Mouse (Mus musculus) spleen, adult 2 months (tissue): ENCODE measurements around the gene Zfyve1. TPM values are rescaled to one million over a fixed set of nuclear protein-coding genes. Genes with fewer than 3 reads are reported as not detected.

Experiments used
- DNase-seq, 2 experiments: peaks; one replicate each; pipeline versions ENCODE4 v3.0.0 to v3.0.0-alpha.2; 2012 to 2021; ENCODE audit warnings: low spot score in 2 of 2, low read depth in 1 of 2
- H3K27ac ChIP-seq: fragments of 200-500 bp; 2 replicates; pipeline ENCODE4 v1.5.1; 2012; ENCODE audit warnings: low read length, inconsistent platforms; ENCODE audit not compliant: insufficient read depth
- H3K27me3 ChIP-seq: fragments of 200-500 bp; 2 replicates; pipeline ENCODE4 v1.6.1; 2012; ENCODE audit warnings: mild to moderate bottlenecking, moderate library complexity, low read length, inconsistent platforms; ENCODE audit not compliant: control insufficient read depth, insufficient read depth
- H3K36me3 ChIP-seq: fragments of 200-500 bp; 2 replicates; pipeline ENCODE4 v1.6.1; 2012; ENCODE audit warnings: mild to moderate bottlenecking, low read length, inconsistent platforms; ENCODE audit not compliant: control insufficient read depth, insufficient read depth
- H3K4me1 ChIP-seq: fragments of 200-500 bp; 2 replicates; pipeline ENCODE4 v1.6.1; 2011; ENCODE audit warnings: inconsistent platforms; ENCODE audit not compliant: control insufficient read depth, insufficient read depth, insufficient read length
- H3K4me3 ChIP-seq: fragments of 200-500 bp; 2 replicates; pipeline ENCODE4 v1.5.1; 2011; ENCODE audit warnings: mild to moderate bottlenecking, inconsistent platforms; ENCODE audit not compliant: insufficient read depth, insufficient read length; ENCODE audit errors: extremely low read depth
- CTCF ChIP-seq: fragments of 200-500 bp; IDR thresholded peaks from 2 replicates; pipeline ENCODE4 v1.5.1; 2011; ENCODE audit warnings: mild to moderate bottlenecking, inconsistent platforms; ENCODE audit not compliant: insufficient read depth, insufficient read length, insufficient replicate concordance; ENCODE audit errors: extremely low read depth
- POLR2A ChIP-seq: fragments of 200-500 bp; IDR thresholded peaks from 2 replicates; pipeline ENCODE4 v1.6.1; 2011; ENCODE audit warnings: low read depth, low read length, inconsistent platforms
- WGBS: fragments of 180-500 bp; shearing (Covaris S2); methylation state at CpG from one replicate; pipeline ENCODE4 v1.1.7; 2018; 5-methylcytosine and 5-hydroxymethylcytosine counted together
- polyA plus RNA-seq: library from polyadenylated mRNA; depleted of rRNA; stranded (reverse); fragments of >200 nt; gene quantifications from 2 replicates; pipeline ENCODE4 v1.2.3, GENCODE M21; 2012

The Zfyve1 gene
- polyA plus RNA-seq, 1 experiment: 26.5 TPM

DNA sequence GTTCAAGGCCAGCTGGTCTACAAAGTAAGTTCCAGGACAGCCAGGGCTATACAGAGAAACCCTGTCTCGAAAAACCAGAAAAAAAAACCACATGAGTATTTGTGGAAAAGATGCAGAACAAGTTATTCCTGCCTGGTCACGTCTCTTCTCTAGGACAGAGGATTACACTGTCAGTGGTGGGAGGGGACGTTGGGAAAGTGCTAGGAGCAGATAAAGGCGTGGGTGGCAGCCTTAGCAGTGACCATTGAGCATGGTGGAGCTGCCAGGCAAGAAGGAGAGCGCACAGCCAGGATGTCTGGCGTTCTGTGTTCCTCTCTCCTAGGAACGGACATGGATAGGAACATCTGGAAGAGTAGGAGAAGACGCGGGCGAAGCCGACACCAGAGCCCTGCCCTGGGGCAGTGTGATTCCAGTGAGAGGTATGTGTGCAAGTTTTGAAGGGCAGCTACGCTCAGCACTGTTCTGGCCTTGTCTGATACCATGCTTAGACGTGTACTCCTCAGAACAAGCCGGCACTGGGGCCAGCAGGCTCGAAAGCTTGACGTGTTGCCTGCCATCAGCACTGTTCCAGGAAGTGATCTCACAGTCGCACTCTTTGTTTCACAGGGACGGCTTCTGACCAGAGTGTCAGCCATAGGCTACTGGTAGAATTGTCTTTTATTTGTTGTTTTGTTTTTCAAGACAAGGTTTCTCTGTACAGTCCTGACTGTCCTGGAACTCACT lies 71.0 kb downstream of the Zfyve1 start:
- H3K27ac ChIP-seq: no peak overlapping the region

GRCm38 (mm10) chr12:83524329-83524728 lies 72.7 kb downstream of the Zfyve1 start:
- Histone ChIP-seq H3K4me1 (no peaks in the 10 kb centered on the region; the same call in 1 of the 2 replicates), H3K36me3 (no peaks in the 10 kb centered on the region; the same call in 1 of the 2 replicates), H3K27me3 (no peaks in the 10 kb centered on the region), H3K4me3 (no peak overlapping the region), H3K27ac (no peak overlapping the region)
- WGBS: 87% methylated on average over 5 of the region's 5 CpGs
- TF ChIP-seq POLR2A: no peak
- no peak for TF ChIP-seq CTCF
- DNase-seq: no peak

More for the DNA sequence above, 71.0 kb downstream of the Zfyve1 start:
- DNase-seq: no peak
- Histone ChIP-seq H3K27me3 (no peaks in the 10 kb centered on the region), H3K36me3 (peaks cover 2% of the 10 kb centered on the region), H3K4me1 (no peaks in the 10 kb centered on the region; the same call in 1 of the 2 replicates), H3K4me3 (no peak overlapping the region)
- 87% methylated on average over 17 of the region's 18 CpGs for WGBS
- TF ChIP-seq POLR2A (no peak), CTCF (no peak)

GRCm38 (mm10) chr12:83523892-83524291 lies 73.1 kb downstream of the Zfyve1 start:
- Histone ChIP-seq H3K4me3 (no peak overlapping the region), H3K36me3 (no peaks in the 10 kb centered on the region; the same call in 1 of the 2 replicates), H3K4me1 (no peaks in the 10 kb centered on the region; the same call in 1 of the 2 replicates), H3K27me3 (no peaks in the 10 kb centered on the region), H3K27ac (no peak overlapping the region)
- TF ChIP-seq CTCF (no peak), POLR2A (no peak)
- DNase-seq: no peak
- WGBS: 92% methylated on average over 4 of the region's 4 CpGs

- H3K36me3 ChIP-seq: no peaks in the 10 kb centered on the region; the same call in 1 of the 2 replicates
- H3K4me1 ChIP-seq: no peaks in the 10 kb centered on the region; the same call in 1 of the 2 replicates
- H3K27me3 ChIP-seq: no peaks in the 10 kb centered on the region
- DNase-seq: no peak
- H3K4me3 ChIP-seq: no peak overlapping the region
- WGBS: 95% methylated on average over 6 of the region's 6 CpGs
- TF ChIP-seq POLR2A (no peak), CTCF (no peak)
- no peak overlapping the region for H3K27ac ChIP-seq
These were observed 74.0 kb downstream of the Zfyve1 start for GRCm38 (mm10) chr12:83523056-83523455.

GRCm38 (mm10) chr12:83521083-83521482 lies 75.9 kb downstream of the Zfyve1 start:
- Histone ChIP-seq H3K27me3 (no peaks in the 10 kb centered on the region), H3K4me1 (no peaks in the 10 kb centered on the region; the same call in 1 of the 2 replicates), H3K36me3 (no peaks in the 10 kb centered on the region), H3K27ac (no peak overlapping the region), H3K4me3 (peak overlapping the region; percentile 91; the same call in 1 of the 2 replicates)
- 56% methylated on average over 8 of the region's 8 CpGs for WGBS
- no peak for TF ChIP-seq POLR2A
- no peak for TF ChIP-seq CTCF
- no peak for DNase-seq

- Histone ChIP-seq H3K27ac (peak within 1 kb of the TSS; percentile 63), H3K4me3 (peak within 1 kb of the TSS; percentile 91), H3K36me3 (no peaks in the 10 kb centered on the region), H3K4me1 (no peaks in the 10 kb centered on the region; the same call in 1 of the 2 replicates), H3K27me3 (no peaks in the 10 kb centered on the region)
- TF ChIP-seq POLR2A (no peak; the same call in 1 of the 2 replicates), CTCF (no peak)
- under 1% methylated on average over 32 of the region's 32 CpGs for WGBS
- peak; percentile 87 to 97 for DNase-seq
These were observed 76.6 kb downstream of the Zfyve1 start, which contains the start of gene Dcaf4 for GRCm38 (mm10) chr12:83520311-83520890. Gene Dcaf4, plus strand, starts transcription at chr12:83520466.

DNA sequence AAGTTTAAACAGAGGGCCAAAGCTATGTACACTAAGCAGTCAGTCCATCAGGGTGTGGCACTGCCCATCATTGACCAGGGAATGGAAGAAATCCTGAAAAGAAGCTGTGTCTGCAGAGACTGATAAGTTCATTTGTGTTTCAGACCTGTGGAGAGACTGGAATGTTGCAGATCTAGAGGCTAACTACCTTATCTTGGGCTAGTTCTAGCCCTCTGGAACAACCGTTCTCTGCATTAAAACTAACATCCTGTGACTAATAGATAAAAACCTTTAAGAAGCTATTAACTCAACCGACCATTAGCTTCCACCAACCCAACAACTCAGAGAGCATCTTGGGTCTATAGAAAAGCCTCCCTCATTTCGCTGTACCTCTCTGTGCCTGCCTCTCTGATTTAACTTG lies 79.4 kb downstream of the Zfyve1 start:
- Histone ChIP-seq H3K4me1 (no peaks in the 10 kb centered on the region; the same call in 1 of the 2 replicates), H3K4me3 (no peak overlapping the region), H3K27ac (no peak overlapping the region), H3K36me3 (no peaks in the 10 kb centered on the region), H3K27me3 (no peaks in the 10 kb centered on the region)
- WGBS: 74% methylated on average over 3 of the region's 3 CpGs
- TF ChIP-seq POLR2A (no peak), CTCF (no peak)
- DNase-seq: no peak
